Mouse (Mus musculus) T-helper 17 cell (primary cell): ENCODE data around the gene Fzd5.

Experiments
- in situ Hi-C, 2 experiments: fragments of 300-600 bp; cut with MboI, MseI; formaldehyde crosslinking; loops; 1 replicate in 1 of 2; 2 replicates in 1 of 2; pipeline ENCODE4 v1.15.1; 2025; ENCODE audit warnings: high pct_unique_total_duplicates in 2 of 2

The Fzd5 gene

DNA sequence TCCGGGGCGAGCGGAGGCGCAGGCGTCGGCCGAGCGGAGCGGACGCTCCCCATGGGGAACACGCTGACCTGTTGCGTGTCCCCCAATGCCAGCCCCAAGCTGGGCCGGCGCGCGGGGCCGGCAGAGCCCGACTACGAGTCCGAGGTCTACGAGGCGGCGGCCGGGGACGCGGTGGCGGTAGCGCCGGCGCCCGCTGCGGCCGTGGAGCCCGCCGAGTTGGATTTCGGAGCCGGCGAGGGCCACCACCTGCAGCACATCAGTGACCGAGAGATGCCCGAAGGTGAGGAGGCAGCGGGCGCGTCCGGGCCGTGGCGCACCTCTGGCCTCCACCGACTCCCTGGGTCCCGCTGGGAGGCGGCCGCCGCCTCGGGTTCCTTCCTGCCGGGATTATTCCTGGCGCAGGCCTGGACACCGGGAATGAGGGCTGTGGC is 46.4 kb downstream of the Fzd5 start:
- in situ Hi-C loops, result loop anchor here in 1 of 2 experiments (10.0 kb wide), 1 partner anchor 484 kb away; no protein-coding TSS in a partner anchor

DNA sequence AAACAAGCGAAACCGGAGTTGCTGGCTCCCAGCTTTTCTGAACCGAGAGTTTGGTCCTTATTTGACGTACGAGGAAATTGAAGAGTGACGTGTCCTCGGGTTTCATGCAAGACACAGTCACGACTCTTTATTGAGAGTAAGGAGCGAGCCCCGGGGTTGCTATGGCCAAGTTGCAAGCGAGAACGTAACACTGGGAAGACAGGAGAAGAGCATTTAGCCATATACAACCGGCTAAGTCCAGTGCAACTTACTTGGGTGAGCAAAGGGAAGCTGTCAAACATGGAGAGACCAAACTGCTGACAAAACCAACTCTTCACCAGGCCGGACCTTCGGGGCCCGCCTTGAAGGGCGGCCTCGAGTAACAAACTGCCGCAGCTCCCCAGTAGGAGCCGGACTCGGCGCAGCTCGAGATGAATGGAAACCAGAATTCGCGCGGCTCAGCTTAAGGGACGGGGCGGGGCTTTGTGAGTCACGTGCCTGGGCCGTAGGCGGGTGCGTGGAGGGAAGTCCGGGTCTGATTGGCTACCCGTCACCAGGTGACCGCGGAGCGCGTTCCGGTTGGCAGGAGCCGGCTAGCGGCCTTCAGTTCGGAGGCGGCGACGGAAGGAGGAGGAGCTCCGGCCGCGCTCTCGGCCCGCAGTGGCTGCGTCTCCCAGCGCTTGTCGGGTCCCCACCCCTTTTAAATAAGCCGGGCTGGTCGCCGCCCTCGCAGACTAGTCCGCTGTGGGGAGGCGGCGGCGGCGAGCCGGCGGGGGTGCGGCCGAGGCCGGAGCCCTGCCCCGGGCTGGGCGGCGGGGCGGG is 47.1 kb downstream of the Fzd5 start, which contains the start of gene Ccnyl1:
Ccnyl1 (plus strand) TSS at position 243 of the 801 bp plus-strand sequence.
- in situ Hi-C loops, result loop anchor here in 1 of 2 experiments (10.0 kb wide), 1 partner anchor 484 kb away; no protein-coding TSS in a partner anchor

DNA sequence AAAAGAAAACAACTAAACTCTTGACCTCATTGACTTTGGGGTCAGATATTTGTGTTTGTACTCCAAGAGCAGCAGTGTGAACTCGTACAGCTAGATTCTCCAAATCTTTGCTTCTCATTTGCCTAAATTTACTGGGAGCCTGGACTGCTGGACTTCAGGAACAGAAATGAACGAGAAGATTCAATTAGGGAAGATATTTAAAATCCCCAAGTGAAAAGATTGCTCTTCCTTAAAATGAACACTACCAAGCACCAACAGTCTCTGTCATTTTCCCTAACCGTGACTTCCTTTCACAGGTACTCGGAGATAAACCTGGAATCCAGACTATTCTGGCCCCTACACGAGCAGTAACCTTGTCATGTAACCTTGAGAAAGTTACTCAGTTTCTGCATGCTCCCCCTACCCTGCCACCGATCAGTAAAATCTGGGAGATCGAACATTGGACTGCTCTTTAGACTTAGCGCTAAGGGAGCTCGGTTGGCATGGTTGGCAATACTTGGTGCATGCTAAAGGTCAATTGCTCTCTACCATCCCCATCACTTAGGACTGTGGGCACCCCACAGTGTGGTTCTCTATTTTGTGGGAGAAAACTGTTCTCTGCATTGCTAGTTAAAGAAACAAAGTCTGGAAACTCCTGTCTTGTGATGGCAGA is 47.9 kb downstream of the Fzd5 start:
- in situ Hi-C loops, result loop anchor here in 1 of 2 experiments (10.0 kb wide), 1 partner anchor 485 kb away; no protein-coding TSS in a partner anchor

DNA sequence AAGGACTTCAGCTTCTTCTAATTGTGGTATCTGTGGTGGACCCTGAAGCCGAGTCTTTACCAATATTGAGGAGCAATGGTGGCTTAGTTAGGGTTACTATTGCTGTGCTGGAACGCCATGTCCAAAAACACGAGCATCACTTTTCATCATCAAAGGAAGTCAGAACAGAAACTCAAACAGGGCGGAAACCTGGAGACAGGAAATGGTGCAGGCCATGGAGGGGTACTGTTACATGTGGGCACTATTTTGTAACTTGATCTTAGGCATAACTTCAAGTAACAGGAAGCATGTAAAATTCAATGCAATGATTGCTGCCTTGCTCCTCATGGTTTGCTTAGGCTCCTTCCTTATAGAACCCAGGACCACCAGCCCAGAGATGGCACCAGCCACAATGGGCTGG is 49.5 kb downstream of the Fzd5 start:
- in situ Hi-C loops, result no loop called here

DNA sequence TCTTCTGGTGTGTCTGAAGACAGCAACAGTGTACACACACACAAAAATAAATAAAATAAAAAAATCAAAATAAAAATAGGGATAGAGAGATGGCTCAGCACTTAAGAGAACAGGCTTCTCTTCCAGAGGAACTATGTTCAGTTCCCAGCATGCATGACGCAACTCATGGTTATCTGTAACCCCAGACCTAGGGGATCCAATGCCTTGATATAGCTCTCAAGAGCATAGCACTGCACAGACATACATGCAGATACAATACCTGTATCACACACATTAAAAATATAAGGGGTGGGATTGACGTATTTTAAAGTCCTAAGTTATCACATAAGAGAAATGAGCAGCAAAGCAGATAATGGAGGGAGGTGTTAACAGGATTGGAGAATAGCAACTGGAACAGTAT is 53.1 kb downstream of the Fzd5 start:
- in situ Hi-C loops, result no loop called here

DNA sequence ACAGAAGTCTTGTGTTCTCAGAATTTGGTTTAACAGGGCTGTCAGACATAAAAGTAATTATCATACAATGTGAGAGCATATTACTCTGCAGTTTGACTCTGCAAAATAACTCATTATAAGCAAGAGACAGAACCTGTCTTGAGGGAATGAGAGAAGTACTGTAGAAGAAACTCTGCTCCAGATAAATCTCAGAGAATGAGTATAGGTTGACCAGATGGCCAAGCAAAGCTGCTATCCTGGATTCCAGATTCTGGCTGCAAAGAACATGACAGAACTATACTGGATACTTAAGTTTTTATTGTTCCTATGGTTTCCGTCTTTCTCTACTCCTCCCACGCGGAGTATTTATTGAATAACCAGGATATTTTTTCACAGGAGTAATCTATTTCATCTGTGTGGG is 54.5 kb downstream of the Fzd5 start:
- in situ Hi-C loops, result no loop called here

DNA sequence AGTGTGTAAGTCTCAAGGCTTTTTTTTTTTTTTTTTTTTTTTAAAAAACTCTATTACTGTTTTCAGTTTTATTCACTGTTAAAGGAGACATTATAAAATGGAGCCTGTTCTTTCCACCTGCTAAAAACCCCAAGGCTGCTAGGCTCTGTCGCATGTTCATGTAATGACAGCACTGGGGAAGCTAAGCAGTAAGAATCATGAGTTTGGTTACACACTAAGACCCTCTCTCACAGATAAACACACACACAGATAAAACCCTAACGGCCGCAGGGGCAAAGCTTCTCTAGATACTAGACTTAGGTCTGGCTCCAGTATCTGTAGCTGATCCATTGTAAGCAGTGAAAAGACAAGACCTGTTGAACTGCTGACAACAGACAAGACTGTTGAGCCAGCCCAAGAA is 56.1 kb downstream of the Fzd5 start:
- in situ Hi-C loops, result no loop called here
